Mouse (Mus musculus) hindbrain, embryonic 11.5 days (tissue): Measurements from ENCODE around the gene Pld5. TPM values are rescaled to one million over a fixed set of nuclear protein-coding genes. Genes with fewer than 3 reads are reported as not detected.

Experiments
- ATAC-seq: fragments of 200-750 bp; cut with Nextera tagmentation; 2 replicates; pipeline ENCODE4 v1.8.0; 2017; ENCODE audit warnings: mild to moderate bottlenecking, moderate TSS enrichment, moderate library complexity; ENCODE audit not compliant: low FRiP score
- DNase-seq: peaks from one replicate; pipeline ENCODE4 v3.0.0-alpha.2; 2015; ENCODE audit warnings: low spot score
- H3K27ac ChIP-seq: fragments of 300-500 bp; sonication (generic); 2 replicates; pipeline ENCODE4 v1.5.1; 2014; ENCODE audit warnings: mild to moderate bottlenecking, low read depth, low read length
- H3K27me3 ChIP-seq: fragments of 300-500 bp; sonication (generic); 2 replicates; pipeline ENCODE4 v1.6.1; 2014; ENCODE audit warnings: mild to moderate bottlenecking, low read length, moderate library complexity, mixed read lengths; ENCODE audit not compliant: control insufficient read depth, insufficient read depth
- H3K36me3 ChIP-seq: fragments of 300-500 bp; sonication (generic); 2 replicates; pipeline ENCODE4 v1.6.1; 2014; ENCODE audit warnings: mild to moderate bottlenecking, low read length, moderate library complexity, mixed read lengths; ENCODE audit not compliant: control insufficient read depth, insufficient read depth
- H3K4me1 ChIP-seq: fragments of 300-500 bp; sonication (generic); replicated peaks from 2 replicates; pipeline ENCODE4 v1.6.1; 2014; ENCODE audit warnings: low read length, mixed read lengths; ENCODE audit not compliant: control insufficient read depth, insufficient read depth
- H3K4me2 ChIP-seq: fragments of 300-500 bp; sonication (generic); replicated peaks from 2 replicates; pipeline ENCODE4 v1.6.1; 2014; ENCODE audit warnings: mild to moderate bottlenecking, low read depth, low read length
- H3K4me3 ChIP-seq: fragments of 300-500 bp; sonication (generic); 2 replicates; pipeline ENCODE4 v1.5.1; 2014; ENCODE audit warnings: low read depth, low read length
- H3K9ac ChIP-seq: fragments of 300-500 bp; sonication (generic); 2 replicates; pipeline ENCODE4 v1.6.1; 2014; ENCODE audit warnings: low read depth, low read length
- H3K9me3 ChIP-seq: fragments of 300-500 bp; sonication (generic); 2 replicates; pipeline ENCODE4 v1.6.1; 2016; ENCODE audit warnings: low read length; ENCODE audit not compliant: control insufficient read depth
- WGBS: fragments of 180-500 bp; shearing (Covaris S2); extraction: QIAGEN DNeasy Blood & Tissue Kit; methylation state at CpG from one replicate; pipeline ENCODE4 v1.1.7; 2014; 5-methylcytosine and 5-hydroxymethylcytosine counted together
- polyA plus RNA-seq: library from polyadenylated mRNA; unstranded; fragments of >200 nt; fragmentation: Nextera tagmentation; extraction: Ambion mirVana; gene quantifications from 2 replicates; pipeline ENCODE4 v1.2.1, GENCODE M21; 2014

The Pld5 gene
- polyA plus RNA-seq, 1 experiment from 2014 or later, result 1.9 TPM

DNA sequence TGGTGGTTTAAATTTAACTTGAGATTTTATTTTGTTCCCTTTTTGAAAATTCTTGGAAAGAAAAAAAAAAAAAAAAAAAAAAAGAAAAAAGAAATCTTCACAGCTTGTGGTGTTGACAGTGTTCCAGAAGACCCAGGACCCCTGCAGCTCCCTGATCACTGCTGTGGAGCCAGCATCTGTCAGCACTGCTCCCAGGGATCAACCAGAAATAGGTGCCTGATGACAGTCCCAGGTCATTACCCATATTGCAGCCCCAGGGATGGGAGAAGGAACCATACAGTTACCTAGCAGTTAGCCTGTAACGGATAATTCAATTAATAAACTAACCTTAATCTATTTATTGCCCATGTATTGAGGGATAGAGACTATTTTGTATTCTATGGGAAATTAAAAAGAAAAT, 250.6 kb downstream of the Pld5 start:
- ATAC-seq (no peak), DNase-seq (no peak)
- Histone ChIP-seq H3K36me3 (no peaks in the 10 kb centered on the region), H3K27ac (no peak overlapping the region), H3K9ac (no peak overlapping the region), H3K27me3 (no peaks in the 10 kb centered on the region), H3K4me2 (no peak overlapping the region), H3K4me1 (no peaks in the 10 kb centered on the region), H3K4me3 (no peak overlapping the region), H3K9me3 (no peaks in the 10 kb centered on the region)
- WGBS, result 47% methylated on average over 1 of the region's 1 CpGs

DNA sequence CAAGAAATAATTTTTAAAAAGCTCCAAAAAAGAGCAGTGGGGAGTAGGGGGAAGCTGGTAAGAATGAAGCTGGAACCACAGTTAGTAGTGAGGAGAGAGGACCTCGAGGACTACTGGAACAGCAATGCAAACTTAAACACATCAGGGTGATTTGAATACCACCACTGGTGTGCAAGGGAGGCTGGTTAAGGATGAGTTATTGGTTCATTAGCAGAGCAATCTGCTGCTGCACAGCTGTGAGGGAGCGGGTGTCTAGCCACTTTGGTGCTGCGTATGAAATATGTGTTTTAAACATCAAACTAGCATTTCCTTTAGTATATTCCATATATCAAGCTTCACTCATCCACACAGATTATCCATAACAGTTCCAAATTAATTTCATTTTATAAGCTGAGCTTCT, 256.6 kb downstream of the Pld5 start:
- Histone ChIP-seq H3K9me3 (no peaks in the 10 kb centered on the region), H3K36me3 (no peaks in the 10 kb centered on the region), H3K9ac (no peak overlapping the region), H3K4me3 (no peak overlapping the region), H3K27me3 (no peaks in the 10 kb centered on the region), H3K4me1 (0 out of 2 replicates have a peak, but pooled peaks cover 2% of the 10 kb centered on the region), H3K4me2 (no peak overlapping the region), H3K27ac (no peak overlapping the region)
- WGBS, result 79% methylated on average over 3 of the region's 3 CpGs
- DNase-seq, result no peak
- no peak for ATAC-seq

DNA sequence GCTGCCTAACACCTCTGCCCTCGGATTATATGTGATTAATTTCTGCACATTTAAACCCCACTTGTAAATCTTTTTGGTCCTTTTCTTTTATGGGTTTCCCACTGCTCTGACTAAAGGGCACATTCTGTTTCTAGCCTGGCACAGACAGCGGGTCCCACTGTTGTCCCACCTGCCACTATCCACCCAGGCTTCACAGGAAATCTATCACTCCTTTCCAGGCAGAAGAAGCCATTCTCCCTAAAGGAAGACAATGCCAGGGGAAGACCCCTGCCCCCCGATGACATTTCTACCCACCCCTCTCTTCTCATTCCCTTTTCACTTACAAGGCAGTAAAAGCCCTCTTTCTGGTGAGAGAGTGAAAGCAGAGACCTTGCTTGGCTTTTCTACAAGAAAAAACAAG, 259.0 kb downstream of the Pld5 start:
- H3K4me3 ChIP-seq, result no peak overlapping the region
- 41% methylated on average over 3 of the region's 3 CpGs for WGBS
- no peak for ATAC-seq

DNA sequence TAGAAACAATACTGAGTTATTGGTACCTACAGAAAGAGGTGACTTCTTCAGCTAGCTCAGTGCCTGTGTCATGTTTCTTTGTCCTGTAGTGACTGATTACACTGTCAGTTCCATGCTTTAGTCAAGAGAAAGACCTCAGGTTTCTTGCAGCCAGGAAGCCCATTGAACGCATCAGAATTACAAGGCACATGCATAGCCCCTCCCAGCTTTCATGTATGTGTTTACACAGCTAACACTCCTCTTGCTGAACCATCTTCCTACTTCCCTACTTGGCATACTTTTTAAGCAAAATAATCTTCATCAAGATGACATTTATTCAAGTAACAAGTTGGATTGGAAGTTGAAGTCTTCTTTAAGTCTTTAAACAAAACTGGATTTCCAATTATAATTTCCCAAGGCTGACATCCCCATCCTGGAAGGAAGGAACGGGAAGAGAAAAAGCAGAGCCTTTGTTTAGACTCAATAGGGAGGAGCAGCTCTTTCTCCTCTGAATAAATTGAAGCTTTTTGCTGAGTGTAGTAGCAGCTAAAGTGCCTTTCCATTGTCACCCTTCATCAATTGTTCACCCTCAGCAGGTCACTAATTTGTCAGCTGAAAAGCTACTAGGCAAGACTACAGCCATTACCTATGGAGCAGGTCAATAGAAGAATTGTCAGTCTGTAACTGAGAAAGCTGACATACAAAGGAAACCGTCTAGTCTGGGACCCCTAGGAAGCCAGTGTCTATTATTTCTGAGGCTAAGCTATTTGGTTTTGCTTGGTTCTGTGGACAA, 261.4 kb downstream of the Pld5 start:
- Histone ChIP-seq H3K4me1 (0 out of 2 replicates have a peak, but pooled peaks cover 2% of the 10 kb centered on the region), H3K4me2 (no peak overlapping the region), H3K9me3 (no peaks in the 10 kb centered on the region), H3K36me3 (no peaks in the 10 kb centered on the region), H3K27me3 (no peaks in the 10 kb centered on the region), H3K4me3 (no peak overlapping the region), H3K27ac (0 out of 2 replicates have a peak overlapping the region, but pooled peaks have one; percentile 36), H3K9ac (no peak overlapping the region)
- WGBS, result 14% methylated on average over 3 of the region's 3 CpGs
- peak; percentile 46 for DNase-seq
- ATAC-seq, result peak; percentile 84

More for the DNA sequence above, 259.0 kb downstream of the Pld5 start:
- no peak for DNase-seq
- H3K27ac ChIP-seq, result no peak overlapping the region
- H3K4me1 ChIP-seq, result 0 out of 2 replicates have a peak, but pooled peaks cover 2% of the 10 kb centered on the region
- H3K27me3 ChIP-seq, result no peaks in the 10 kb centered on the region
- H3K9ac ChIP-seq, result no peak overlapping the region
- H3K4me2 ChIP-seq, result no peak overlapping the region
- no peaks in the 10 kb centered on the region for H3K9me3 ChIP-seq
- H3K36me3 ChIP-seq, result no peaks in the 10 kb centered on the region

DNA sequence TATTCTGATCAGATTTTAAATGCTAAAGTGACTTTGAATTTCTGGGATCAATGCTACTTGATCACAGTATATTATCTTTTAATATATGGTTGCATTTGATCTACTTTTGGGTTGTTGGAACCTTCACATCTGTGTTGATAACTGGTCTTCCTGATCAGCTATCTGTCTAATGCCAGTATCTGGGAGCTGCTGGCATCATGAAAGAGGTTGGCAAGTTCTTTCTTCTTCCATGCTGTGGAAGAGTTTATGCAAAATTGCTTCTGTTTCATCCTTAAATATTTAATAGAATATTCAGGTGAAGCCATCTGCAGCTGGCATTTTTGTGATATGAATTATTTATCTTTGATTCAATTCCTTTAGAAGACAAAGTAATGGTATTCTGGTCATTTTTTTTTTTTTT, 263.6 kb downstream of the Pld5 start:
- Histone ChIP-seq H3K36me3 (no peaks in the 10 kb centered on the region), H3K27me3 (no peaks in the 10 kb centered on the region), H3K27ac (no peak overlapping the region), H3K9me3 (no peaks in the 10 kb centered on the region), H3K4me1 (0 out of 2 replicates have a peak, but pooled peaks cover 2% of the 10 kb centered on the region), H3K4me2 (no peak overlapping the region), H3K9ac (no peak overlapping the region), H3K4me3 (no peak overlapping the region)
- DNase-seq (no peak), ATAC-seq (no peak)

DNA sequence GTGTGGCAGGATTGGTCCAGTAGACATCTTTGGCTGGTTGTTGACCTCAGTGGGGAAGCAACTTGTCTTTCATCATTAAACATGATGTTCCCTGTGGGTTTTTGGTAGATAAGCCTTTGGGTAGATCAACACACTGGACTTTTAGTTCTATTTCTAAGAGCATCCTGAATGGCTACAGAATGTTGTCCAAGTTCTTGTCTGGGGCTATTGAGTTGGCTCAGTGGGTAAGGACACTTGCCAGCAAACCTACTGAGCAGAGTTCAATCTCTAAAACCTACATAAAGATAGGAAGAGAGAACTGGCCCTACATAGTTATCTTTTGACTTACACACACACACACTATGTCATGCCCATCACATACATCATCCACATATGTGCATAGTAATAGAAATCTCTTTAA, 264.0 kb downstream of the Pld5 start:
- Histone ChIP-seq H3K27ac (no peak overlapping the region), H3K4me2 (no peak overlapping the region), H3K36me3 (no peaks in the 10 kb centered on the region), H3K9me3 (no peaks in the 10 kb centered on the region), H3K4me3 (no peak overlapping the region), H3K27me3 (no peaks in the 10 kb centered on the region), H3K4me1 (0 out of 2 replicates have a peak, but pooled peaks cover 2% of the 10 kb centered on the region), H3K9ac (no peak overlapping the region)
- ATAC-seq (no peak), DNase-seq (no peak)

DNA sequence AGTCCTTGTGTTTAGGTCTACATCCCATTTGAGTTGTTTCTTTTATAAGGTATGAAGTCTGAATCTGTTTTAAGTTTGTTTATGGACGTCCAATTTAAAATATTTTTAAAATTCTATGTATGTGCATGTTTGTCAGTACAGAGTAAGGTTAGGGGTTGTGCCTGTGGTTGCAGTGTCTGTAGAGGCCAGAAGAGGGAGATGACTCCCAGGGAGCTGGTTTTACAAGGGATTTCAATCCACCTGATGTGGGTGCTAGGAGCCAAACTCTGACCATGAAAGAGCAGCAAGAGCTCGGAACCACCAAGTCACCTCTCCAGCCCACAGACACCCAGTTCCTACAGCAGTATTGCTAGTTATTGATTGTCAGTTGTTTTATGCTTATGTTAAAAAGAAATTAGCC, 266.7 kb downstream of the Pld5 start:
- ATAC-seq, result no peak
- DNase-seq, result no peak
- Histone ChIP-seq H3K4me1 (no peaks in the 10 kb centered on the region), H3K4me2 (no peak overlapping the region), H3K4me3 (no peak overlapping the region), H3K36me3 (no peaks in the 10 kb centered on the region), H3K27me3 (no peaks in the 10 kb centered on the region), H3K9ac (no peak overlapping the region), H3K27ac (no peak overlapping the region), H3K9me3 (no peaks in the 10 kb centered on the region)
- 84% methylated on average over 2 of the region's 2 CpGs for WGBS

DNA sequence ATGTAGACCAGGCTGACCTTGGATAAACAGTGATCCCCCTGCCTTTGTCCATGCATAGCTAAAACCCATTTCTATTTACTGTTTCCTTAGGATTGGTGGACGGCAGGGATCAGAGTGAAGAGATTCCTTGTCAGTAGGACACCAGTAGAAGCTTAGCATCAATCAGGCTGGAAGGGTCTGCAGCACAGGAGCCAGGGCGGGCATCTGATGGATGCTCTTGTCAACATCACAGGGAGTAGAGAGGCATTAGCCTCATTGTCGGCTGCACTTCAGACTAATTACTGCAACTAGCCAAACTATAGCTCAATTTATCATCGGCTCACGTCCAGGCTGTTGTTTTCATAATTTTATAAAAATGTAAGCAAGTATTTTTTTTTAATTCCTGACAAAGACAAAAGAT, 274.5 kb downstream of the Pld5 start:
- Histone ChIP-seq H3K27ac (no peak overlapping the region), H3K27me3 (no peaks in the 10 kb centered on the region), H3K9ac (no peak overlapping the region), H3K4me2 (no peak overlapping the region), H3K36me3 (no peaks in the 10 kb centered on the region), H3K4me3 (no peak overlapping the region), H3K4me1 (no peaks in the 10 kb centered on the region), H3K9me3 (no peaks in the 10 kb centered on the region)
- DNase-seq (no peak), ATAC-seq (no peak)
- WGBS, result 68% methylated on average over 5 of the region's 5 CpGs

DNA sequence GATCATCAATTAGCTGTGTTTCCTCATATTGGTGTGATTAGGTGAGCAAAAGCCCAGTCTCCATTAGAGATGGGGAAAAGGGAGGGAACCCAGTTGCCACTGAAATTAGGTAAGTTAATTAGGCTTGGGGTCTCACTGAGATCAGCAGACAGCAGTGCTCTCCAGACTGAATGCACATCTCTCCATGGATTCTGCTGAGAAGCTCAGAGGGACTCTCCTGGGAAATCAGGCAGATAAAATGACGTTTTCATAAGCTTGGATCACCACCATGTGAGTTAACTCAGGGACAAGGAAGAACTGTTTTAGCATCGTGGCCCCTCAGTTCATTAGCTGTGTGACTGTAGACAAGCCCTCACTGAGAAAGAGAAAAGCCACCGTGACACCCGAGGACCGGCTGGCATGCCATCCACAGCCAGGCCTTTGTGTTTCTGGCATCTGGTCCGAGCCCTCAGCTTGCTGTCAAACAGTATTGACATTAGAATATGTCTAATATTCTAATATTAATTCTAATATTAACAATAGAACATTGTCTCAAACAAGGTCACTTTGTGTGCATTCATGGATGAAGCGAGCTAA, 277.9 kb downstream of the Pld5 start:
- Histone ChIP-seq H3K27me3 (no peaks in the 10 kb centered on the region), H3K9me3 (no peaks in the 10 kb centered on the region), H3K27ac (no peak overlapping the region), H3K4me2 (no peak overlapping the region), H3K9ac (no peak overlapping the region), H3K4me1 (no peaks in the 10 kb centered on the region), H3K4me3 (no peak overlapping the region), H3K36me3 (no peaks in the 10 kb centered on the region)
- DNase-seq, result peak; percentile 14
- 55% methylated on average over 7 of the region's 7 CpGs for WGBS
- peak; percentile 46 for ATAC-seq
